Mouse (Mus musculus) midbrain, embryonic 13.5 days (tissue): ENCODE measurements around the gene Filip1l. TPM values are rescaled to one million over a fixed set of nuclear protein-coding genes. Genes with fewer than 3 reads are reported as not detected.
"Not testable (repeated sequence)": the region's sequence is repeated elsewhere in the genome, so short reads cannot be mapped to it uniquely, and the experiment has no call there.

Experiments
- ATAC-seq: fragments of 200-750 bp; cut with Nextera tagmentation; 2 replicates; pipeline ENCODE4 v1.8.0; 2017; ENCODE audit warnings: mild to moderate bottlenecking, moderate TSS enrichment, moderate library complexity
- H3K27ac ChIP-seq: fragments of 300-500 bp; sonication (generic); 2 replicates; pipeline ENCODE4 v1.5.1; 2015; ENCODE audit warnings: inconsistent platforms, mild to moderate bottlenecking, moderate library complexity
- H3K27me3 ChIP-seq: fragments of 300-500 bp; sonication (generic); 2 replicates; pipeline ENCODE4 v1.6.1; 2015; ENCODE audit warnings: mild to moderate bottlenecking, inconsistent platforms
- H3K36me3 ChIP-seq: fragments of 300-500 bp; sonication (generic); 2 replicates; pipeline ENCODE4 v1.6.1; 2015; ENCODE audit warnings: mild to moderate bottlenecking, inconsistent platforms
- H3K4me1 ChIP-seq: fragments of 300-500 bp; sonication (generic); replicated peaks from 2 replicates; pipeline ENCODE4 v1.6.1; 2015; ENCODE audit warnings: inconsistent platforms
- H3K4me2 ChIP-seq: fragments of 300-500 bp; sonication (generic); replicated peaks from 2 replicates; pipeline ENCODE4 v1.6.1; 2015; ENCODE audit warnings: moderate library complexity, mild to moderate bottlenecking, inconsistent platforms
- H3K4me3 ChIP-seq: fragments of 300-500 bp; sonication (generic); replicated peaks from 2 replicates; pipeline ENCODE4 v1.5.1; 2015; ENCODE audit warnings: mild to moderate bottlenecking, inconsistent platforms
- H3K9ac ChIP-seq: fragments of 300-500 bp; sonication (generic); replicated peaks from 2 replicates; pipeline ENCODE4 v1.6.1; 2015; ENCODE audit warnings: mild to moderate bottlenecking, inconsistent platforms
- H3K9me3 ChIP-seq: fragments of 300-500 bp; sonication (generic); 2 replicates; pipeline ENCODE4 v1.6.1; 2016; ENCODE audit warnings: mild to moderate bottlenecking, inconsistent platforms
- WGBS: fragments of 180-500 bp; shearing (Covaris S2); methylation state at CpG from one replicate; pipeline ENCODE4 v1.1.7; 2015; 5-methylcytosine and 5-hydroxymethylcytosine counted together
- polyA plus RNA-seq: library from polyadenylated mRNA; unstranded; fragments of >200 nt; fragmentation: Nextera tagmentation; extraction: Ambion mirVana; gene quantifications from 2 replicates; pipeline ENCODE4 v1.2.1, GENCODE M21; 2015

Gene Filip1l
- polyA plus RNA-seq, 1 experiment from 2014 or later: 2.9 TPM

- no peaks in the 10 kb centered on the region for H3K9me3 ChIP-seq
- WGBS: 91% methylated on average over 8 of the region's 8 CpGs
- no peak for ATAC-seq
These were observed 30.5 kb downstream of the Filip1l start for GRCm38 (mm10) chr16:57383266-57383971.

GRCm38 (mm10) chr16:57384274-57384673, 31.4 kb downstream of the Filip1l start:
- H3K4me2 ChIP-seq: no peak overlapping the region

More at GRCm38 (mm10) chr16:57383266-57383971, 30.5 kb downstream of the Filip1l start:
- H3K27ac ChIP-seq: no peak overlapping the region
- H3K4me3 ChIP-seq: no peak overlapping the region
- no peaks in the 10 kb centered on the region for H3K27me3 ChIP-seq
- H3K4me2 ChIP-seq: no peak overlapping the region
- H3K9ac ChIP-seq: no peak overlapping the region
- H3K4me1 ChIP-seq: no peaks in the 10 kb centered on the region
- H3K36me3 ChIP-seq: no peaks in the 10 kb centered on the region

DNA sequence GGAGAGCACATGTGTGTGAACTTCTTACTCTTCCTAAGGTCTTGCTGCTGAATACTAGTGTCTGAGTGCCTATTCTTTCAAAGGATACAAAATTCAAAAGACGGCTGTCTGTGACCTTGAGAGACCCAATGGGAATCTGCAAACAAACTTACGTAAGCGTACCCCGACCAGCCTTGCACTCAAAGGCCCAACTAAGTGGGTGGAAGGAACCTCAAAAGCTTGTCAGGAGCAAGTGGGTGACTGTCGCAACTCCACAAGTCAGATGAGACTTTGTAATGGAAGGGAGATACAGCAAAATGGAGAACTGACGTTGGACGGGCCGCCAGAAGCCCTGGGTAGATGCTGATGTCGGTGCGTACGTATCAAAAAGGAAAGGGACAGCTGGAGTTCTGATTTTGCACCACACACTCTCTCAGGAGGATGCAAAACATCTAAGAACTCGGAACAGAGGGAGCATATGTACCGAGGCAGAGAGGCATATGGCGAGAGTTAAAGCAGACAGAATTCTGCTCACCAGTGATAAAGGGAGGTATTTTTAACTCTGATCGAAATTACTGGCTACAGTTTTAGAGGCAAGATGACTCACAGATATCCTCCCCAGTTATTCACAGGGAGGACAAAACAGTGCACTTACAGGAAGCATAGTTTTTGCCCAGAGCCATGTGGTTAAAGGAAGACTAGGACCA, 36.8 kb downstream of the Filip1l start:
- Histone ChIP-seq H3K4me3 (no peak overlapping the region), H3K27ac (no peak overlapping the region), H3K9ac (no peak overlapping the region), H3K4me2 (no peak overlapping the region), H3K36me3 (no peaks in the 10 kb centered on the region), H3K9me3 (no peaks in the 10 kb centered on the region), H3K4me1 (no peaks in the 10 kb centered on the region), H3K27me3 (no peaks in the 10 kb centered on the region)
- ATAC-seq: no peak
- 91% methylated on average over 15 of the region's 15 CpGs for WGBS

More at GRCm38 (mm10) chr16:57384274-57384673, 31.4 kb downstream of the Filip1l start:
- no peaks in the 10 kb centered on the region for H3K9me3 ChIP-seq
- no peaks in the 10 kb centered on the region for H3K36me3 ChIP-seq
- ATAC-seq: no peak
- no peaks in the 10 kb centered on the region for H3K4me1 ChIP-seq
- no peak overlapping the region for H3K27ac ChIP-seq
- no peaks in the 10 kb centered on the region for H3K27me3 ChIP-seq
- 99% methylated on average over 2 of the region's 2 CpGs for WGBS
- H3K4me3 ChIP-seq: no peak overlapping the region
- no peak overlapping the region for H3K9ac ChIP-seq

DNA sequence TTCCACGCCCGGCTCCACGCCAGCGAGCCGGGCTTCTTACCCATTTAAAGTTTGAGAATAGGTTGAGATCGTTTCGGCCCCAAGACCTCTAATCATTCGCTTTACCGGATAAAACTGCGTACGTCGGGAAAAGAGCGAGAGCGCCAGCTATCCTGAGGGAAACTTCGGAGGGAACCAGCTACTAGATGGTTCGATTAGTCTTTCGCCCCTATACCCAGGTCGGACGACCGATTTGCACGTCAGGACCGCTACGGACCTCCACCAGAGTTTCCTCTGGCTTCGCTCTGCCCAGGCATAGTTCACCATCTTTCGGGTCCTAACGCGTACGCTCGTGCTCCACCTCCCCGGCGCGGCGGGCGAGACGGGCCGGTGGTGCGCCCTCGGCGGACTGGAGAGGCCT, 38.3 kb downstream of the Filip1l start:
- H3K4me3 ChIP-seq, H3K9ac ChIP-seq, H3K4me1 ChIP-seq, ATAC-seq, H3K36me3 ChIP-seq, H3K27ac ChIP-seq, H3K9me3 ChIP-seq, H3K4me2 ChIP-seq, H3K27me3 ChIP-seq: not testable (repeated sequence)
- 34% methylated on average over 29 of the region's 39 CpGs for WGBS

GRCm38 (mm10) chr16:57392461-57392860, 39.6 kb downstream of the Filip1l start:
- Histone ChIP-seq H3K27ac (no peak overlapping the region), H3K4me1 (no peaks in the 10 kb centered on the region), H3K36me3 (no peaks in the 10 kb centered on the region), H3K9me3 (no peaks in the 10 kb centered on the region), H3K27me3 (no peaks in the 10 kb centered on the region), H3K9ac (no peak overlapping the region), H3K4me3 (no peak overlapping the region), H3K4me2 (no peak overlapping the region)
- 72% methylated on average over 2 of the region's 2 CpGs for WGBS
- no peak for ATAC-seq

- no peak overlapping the region for H3K27ac ChIP-seq
- H3K4me3 ChIP-seq: no peak overlapping the region
- no peaks in the 10 kb centered on the region for H3K9me3 ChIP-seq
- no peaks in the 10 kb centered on the region for H3K36me3 ChIP-seq
- H3K4me2 ChIP-seq: no peak overlapping the region
- WGBS: 75% methylated on average over 11 of the region's 11 CpGs
- no peaks in the 10 kb centered on the region for H3K27me3 ChIP-seq
- no peak for ATAC-seq
- H3K9ac ChIP-seq: no peak overlapping the region
- no peaks in the 10 kb centered on the region for H3K4me1 ChIP-seq
These were observed 40.3 kb downstream of the Filip1l start for GRCm38 (mm10) chr16:57393161-57393560.

DNA sequence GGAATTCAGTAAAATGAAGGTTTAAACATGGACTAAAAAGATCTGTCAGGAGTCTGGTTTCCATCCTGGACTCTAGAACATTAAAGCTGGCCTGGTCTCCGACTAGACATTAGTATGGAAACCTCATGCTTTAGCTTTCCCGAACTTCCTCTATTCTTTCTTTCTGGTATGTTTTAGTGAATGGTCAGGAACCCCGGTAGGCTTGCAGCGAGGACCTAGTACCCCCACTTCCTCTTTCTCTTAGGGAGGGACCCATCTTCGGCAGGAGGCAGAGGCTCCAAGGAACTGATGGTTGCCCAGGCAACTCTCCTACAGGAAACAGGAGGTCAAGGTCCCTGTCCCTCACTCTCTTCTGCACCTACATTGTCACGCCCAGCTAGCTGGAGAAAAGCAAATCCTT, 43.4 kb downstream of the Filip1l start:
- H3K4me3 ChIP-seq: no peak overlapping the region

DNA sequence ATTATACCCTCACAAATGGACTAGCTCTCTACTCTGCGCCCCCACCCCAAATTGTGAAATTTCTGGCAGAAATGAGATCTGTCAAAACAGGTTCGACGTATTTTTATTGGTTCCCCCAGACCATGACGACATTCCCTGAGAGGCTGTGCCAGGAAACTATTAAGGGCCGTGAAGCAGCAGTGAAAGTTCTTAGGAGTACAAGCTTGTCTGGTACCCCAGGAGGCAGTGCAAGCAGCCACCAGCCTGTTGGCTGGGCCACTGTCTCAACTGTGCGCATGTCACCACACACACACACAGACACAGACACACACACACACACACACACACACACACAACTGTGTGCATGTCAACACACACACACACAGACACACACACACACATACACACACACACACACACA, 45.0 kb downstream of the Filip1l start:
- Histone ChIP-seq H3K27ac (no peak overlapping the region), H3K4me1 (no peaks in the 10 kb centered on the region), H3K27me3 (no peaks in the 10 kb centered on the region), H3K36me3 (no peaks in the 10 kb centered on the region), H3K4me2 (no peak overlapping the region), H3K9me3 (no peaks in the 10 kb centered on the region), H3K9ac (no peak overlapping the region), H3K4me3 (no peak overlapping the region)
- WGBS: 86% methylated on average over 6 of the region's 6 CpGs
- ATAC-seq: peak; percentile 55

More for the DNA sequence above, 43.4 kb downstream of the Filip1l start:
- Histone ChIP-seq H3K27me3 (no peaks in the 10 kb centered on the region), H3K4me2 (no peak overlapping the region), H3K9me3 (no peaks in the 10 kb centered on the region), H3K27ac (no peak overlapping the region), H3K4me1 (no peaks in the 10 kb centered on the region), H3K9ac (no peak overlapping the region), H3K36me3 (no peaks in the 10 kb centered on the region)
- no peak for ATAC-seq
- 88% methylated on average over 6 of the region's 6 CpGs for WGBS

DNA sequence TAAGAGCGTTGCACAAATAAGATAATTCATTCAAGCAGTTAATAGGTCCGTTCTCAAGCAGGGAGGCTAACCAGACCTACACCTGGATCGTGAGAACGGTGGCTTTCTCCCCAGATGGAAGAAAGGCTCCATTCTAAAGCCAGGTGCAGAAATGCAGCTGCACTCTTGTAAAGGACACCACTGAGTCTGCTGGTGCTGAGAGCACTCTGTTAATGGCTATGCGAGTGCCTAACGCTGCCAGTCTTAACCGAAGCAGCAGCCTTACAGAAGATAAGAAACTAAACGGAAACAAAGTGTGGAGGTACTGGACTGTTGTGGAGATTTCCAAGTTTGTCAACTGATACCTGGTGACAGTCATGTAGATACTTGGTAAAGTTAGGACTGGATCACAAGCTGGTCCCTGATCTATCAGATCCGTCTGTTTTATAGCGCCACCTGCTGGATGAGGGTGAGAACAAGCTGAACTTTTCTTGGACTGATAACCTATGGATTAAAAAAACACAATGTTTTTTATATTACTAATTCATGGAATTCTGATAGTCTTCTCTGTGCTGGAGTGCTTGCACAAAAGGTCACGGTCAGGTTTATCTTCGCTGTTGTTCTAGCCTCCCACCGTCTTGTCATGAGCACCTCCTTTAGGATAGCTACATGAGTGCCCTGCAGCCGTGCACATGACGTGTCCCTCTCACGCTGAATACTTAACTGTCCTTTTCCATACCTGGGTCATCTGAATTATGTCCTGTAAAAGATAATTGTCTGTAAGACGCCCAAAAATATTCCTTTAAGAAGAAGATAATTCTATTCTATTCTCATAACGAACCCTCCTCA, 45.7 kb downstream of the Filip1l start:
- Histone ChIP-seq H3K4me2 (no peak overlapping the region), H3K36me3 (no peaks in the 10 kb centered on the region)

DNA sequence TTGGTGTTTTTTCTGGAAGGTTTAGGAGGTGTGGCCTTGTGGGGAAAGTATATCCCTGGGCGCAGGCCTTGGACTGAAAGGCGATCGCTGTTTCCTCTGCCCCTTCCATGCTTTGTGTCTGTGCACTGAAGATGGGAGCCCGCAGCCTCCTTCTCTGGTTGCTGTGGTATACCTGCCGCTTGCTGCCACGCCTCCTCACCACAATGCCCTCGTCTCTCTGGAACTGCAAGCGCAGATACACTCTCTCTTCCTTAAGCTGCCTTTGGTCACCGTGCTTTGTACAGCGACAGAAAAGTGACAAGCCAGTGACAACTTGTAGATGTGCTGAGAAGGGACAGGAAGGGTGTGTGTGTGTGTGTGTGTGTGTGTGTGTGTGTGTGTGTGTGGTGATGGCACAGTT, 46.7 kb downstream of the Filip1l start:
- no peaks in the 10 kb centered on the region for H3K4me1 ChIP-seq
- H3K36me3 ChIP-seq: no peaks in the 10 kb centered on the region
- no peak overlapping the region for H3K4me2 ChIP-seq
- no peak for ATAC-seq
- no peaks in the 10 kb centered on the region for H3K9me3 ChIP-seq
- 88% methylated on average over 10 of the region's 10 CpGs for WGBS
- H3K27ac ChIP-seq: no peak overlapping the region
- H3K27me3 ChIP-seq: no peaks in the 10 kb centered on the region
- no peak overlapping the region for H3K4me3 ChIP-seq
- no peak overlapping the region for H3K9ac ChIP-seq

More for the DNA sequence above, 45.7 kb downstream of the Filip1l start:
- no peaks in the 10 kb centered on the region for H3K27me3 ChIP-seq
- no peak overlapping the region for H3K9ac ChIP-seq
- WGBS: 59% methylated on average over 18 of the region's 18 CpGs
- no peaks in the 10 kb centered on the region for H3K9me3 ChIP-seq
- ATAC-seq: peak; percentile 47
- H3K4me1 ChIP-seq: no peaks in the 10 kb centered on the region
- H3K4me3 ChIP-seq: no peak overlapping the region
- H3K27ac ChIP-seq: no peak overlapping the region

- H3K4me2 ChIP-seq: no peak overlapping the region
- 62% methylated on average over 6 of the region's 6 CpGs for WGBS
- no peak overlapping the region for H3K9ac ChIP-seq
- no peak for ATAC-seq
- H3K9me3 ChIP-seq: no peaks in the 10 kb centered on the region
- H3K36me3 ChIP-seq: no peaks in the 10 kb centered on the region
- H3K27ac ChIP-seq: no peak overlapping the region
- H3K27me3 ChIP-seq: no peaks in the 10 kb centered on the region
- no peaks in the 10 kb centered on the region for H3K4me1 ChIP-seq
- no peak overlapping the region for H3K4me3 ChIP-seq
These were observed 48.8 kb downstream of the Filip1l start for GRCm38 (mm10) chr16:57401702-57402101.

- ATAC-seq: no peak
- Histone ChIP-seq H3K27me3 (no peaks in the 10 kb centered on the region), H3K27ac (no peak overlapping the region), H3K4me2 (no peak overlapping the region), H3K9me3 (no peaks in the 10 kb centered on the region), H3K4me1 (no peaks in the 10 kb centered on the region), H3K4me3 (no peak overlapping the region), H3K36me3 (no peaks in the 10 kb centered on the region), H3K9ac (no peak overlapping the region)
- 84% methylated on average over 4 of the region's 4 CpGs for WGBS
These were observed 50.0 kb downstream of the Filip1l start for GRCm38 (mm10) chr16:57402910-57403309.
